Mouse (Mus musculus) adrenal gland, postnatal 25 days (tissue): ENCODE measurements around the gene Tbxas1. TPM values are rescaled to one million over a fixed set of nuclear protein-coding genes. Genes with fewer than 3 reads are reported as not detected.

Source experiments
- DNase-seq: peaks from one replicate; pipeline ENCODE4 v3.0.0; 2021; ENCODE audit warnings: mixed read lengths
- total RNA-seq: library from RNA; stranded (reverse); gene quantifications from 2 replicates; pipeline ENCODE4 v1.2.3, GENCODE M21; 2021

Tbxas1 gene
- total RNA-seq, 1 experiment from 2014 or later = 5.3 TPM

GRCm38 (mm10) chr6:38961427-38962033, 86.3 kb downstream of the Tbxas1 start:
- no peak for DNase-seq

DNA sequence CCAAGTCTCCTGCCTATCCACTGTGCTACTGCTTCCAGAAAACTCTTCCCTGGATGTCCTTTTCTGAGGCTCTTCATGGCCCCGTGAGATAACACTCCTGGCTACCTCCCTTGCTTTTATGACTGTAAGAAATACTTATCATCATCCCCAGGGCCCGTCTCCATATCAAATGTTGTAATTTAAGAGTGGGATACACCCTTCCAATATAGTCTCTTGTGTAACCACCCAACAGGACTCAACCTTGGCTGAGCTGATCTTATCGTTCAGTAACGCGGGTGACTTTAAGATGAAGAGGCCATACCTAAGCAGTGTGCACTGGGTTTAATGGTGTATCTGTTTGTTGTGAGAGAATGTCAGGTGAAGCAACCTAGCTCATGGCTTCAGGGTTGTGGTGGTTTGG, 91.6 kb downstream of the Tbxas1 start:
- no peak for DNase-seq

DNA sequence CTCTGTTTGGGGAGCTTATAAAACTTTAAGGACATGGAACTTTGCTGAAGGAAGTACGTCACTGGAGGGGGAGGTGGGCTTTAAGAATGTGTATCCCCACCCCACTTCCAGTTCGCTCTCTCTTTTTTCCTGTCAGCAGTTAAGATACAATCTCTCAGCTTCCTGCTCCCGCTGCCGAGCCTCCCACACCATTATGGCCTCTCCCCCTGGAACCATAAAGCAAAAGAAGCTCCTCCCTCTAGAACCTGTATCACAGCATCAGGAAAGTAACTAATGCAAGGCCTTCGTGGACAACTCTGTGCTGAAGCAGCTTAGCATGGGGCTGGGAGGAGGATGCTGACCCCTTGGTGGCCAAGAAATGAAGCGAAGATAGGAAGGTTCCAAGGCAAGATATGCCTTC, 92.1 kb downstream of the Tbxas1 start:
- DNase-seq = no peak

DNA sequence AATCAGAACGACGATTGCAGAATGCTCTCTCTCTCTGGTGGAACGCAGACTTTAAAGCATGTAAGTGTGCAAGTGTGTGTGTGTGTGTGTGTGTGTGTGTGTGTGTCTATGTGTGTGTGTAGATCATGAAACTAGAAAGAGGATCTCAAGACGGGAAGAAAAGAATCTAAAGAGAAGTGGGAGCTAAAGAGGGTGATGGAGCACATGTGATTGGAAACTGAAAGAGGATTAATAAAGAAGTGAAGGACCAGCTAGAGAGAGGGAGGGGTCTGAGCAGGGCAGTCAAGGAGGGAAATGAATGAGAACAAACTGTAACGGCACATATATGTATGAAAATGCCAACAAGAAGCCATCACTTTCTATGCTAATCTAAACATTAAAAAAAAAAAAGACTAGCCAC, 92.8 kb downstream of the Tbxas1 start:
- DNase-seq = no peak

DNA sequence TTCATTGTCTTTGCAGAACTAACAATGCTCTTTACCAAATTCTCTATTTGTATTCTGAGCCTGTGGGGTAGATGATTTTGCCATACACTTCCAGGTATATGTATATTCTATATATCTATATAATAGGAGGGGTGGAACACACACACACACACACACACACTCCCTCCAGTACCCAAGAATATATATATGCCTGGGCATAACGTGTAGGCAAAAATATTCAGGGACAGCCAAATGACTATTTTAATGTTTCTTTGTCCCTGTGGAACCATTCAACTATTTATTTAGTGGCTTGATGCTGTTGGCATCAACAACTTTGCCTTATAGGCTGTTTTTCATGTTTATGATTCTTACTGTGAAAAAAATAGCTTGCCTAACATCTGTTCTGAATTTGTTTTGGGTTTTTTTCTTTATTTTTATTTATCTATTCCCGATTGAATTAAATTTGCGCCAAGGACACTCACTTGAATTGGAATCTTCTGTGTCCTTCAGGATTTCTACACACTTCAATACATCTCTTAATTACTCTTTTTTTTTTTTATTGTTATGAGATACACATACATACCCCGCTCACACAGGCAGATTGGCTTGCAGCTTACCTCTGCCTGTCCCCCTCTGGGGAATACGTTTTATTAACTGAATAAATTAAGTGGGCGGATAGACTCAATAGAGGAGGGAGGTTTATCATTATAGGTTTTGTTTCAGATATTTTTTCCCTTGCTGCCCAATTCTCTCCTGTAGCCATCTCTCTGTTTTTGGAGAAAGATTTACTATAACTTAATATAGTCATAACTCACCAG, 94.9 kb downstream of the Tbxas1 start:
- no peak for DNase-seq

GRCm38 (mm10) chr6:38970759-38971158, 95.6 kb downstream of the Tbxas1 start:
- DNase-seq = no peak

- no peak for DNase-seq
Measured at GRCm38 (mm10) chr6:38972826-38973225, 97.6 kb downstream of the Tbxas1 start.

DNA sequence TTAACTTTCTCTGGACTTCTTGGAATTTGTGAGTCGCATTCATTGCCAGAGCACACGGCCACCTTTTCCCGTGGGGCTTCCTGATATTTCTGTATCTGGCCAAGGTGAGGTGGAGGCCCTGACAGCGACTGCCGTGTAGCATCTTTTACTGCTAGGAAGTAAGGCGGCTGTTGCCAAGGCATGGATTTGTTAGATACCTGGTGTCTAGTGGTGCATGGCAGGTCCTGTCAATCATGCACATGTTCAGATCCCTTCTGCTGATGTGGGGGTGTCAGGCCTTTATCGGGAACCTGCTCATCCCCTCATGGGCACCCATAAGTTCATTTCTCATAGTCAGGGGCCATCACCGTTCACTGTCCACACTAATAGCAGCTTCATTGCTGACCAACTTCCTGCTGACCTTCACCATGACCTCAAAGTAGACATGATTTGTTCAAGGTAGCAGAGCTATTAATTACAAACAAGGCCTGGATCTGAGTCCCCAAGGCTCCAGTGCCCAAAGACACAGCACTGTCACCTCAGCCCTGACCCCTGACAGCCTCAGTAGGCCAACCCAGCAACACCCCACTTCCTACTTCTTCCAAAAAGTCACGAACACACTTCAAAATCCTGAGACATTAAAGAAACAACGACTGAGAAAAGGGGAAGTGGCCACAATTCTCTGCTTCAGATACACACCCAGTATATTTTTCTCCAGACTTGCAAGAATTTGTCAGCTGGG, 98.4 kb downstream of the Tbxas1 start:
- peak; percentile 42 for DNase-seq

DNA sequence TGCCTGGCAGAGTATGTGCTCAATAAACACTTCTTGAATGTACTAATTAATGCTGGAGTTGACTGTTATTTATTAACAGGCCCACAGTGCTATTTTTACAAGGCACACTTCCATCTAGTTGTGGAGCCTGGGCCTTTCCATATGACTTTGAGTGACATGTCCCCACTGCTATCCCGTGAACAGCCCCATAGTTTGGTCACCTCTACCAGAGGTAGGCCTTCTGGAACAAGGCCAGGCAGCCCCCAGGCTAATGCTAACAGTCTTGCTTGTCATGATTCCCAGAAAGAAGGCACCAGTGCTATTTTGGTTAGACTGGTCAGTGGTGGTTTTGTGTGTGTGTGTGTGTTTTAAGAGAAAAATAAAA, 98.9 kb downstream of the Tbxas1 start:
- DNase-seq = no peak

GRCm38 (mm10) chr6:38974536-38975268, 99.5 kb downstream of the Tbxas1 start:
- DNase-seq = no peak

DNA sequence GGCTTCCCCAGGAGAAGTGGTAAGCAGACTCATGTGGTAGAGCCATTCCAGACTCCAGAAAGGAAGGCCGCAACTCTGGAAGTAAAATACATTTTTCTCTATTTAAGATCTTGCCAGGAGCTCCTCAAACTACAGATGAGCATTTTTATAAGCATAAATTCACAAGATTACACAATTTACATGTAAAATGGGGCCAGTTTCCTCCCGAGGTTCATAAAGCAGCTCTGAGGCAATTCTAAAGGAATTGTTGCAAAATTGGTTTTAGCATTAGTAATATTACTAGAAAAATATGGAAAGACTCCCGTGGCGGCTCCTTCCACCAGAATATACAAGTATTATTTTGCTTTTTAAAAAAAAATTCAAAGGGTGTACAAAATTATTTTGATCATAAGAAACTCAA, 100.7 kb downstream of the Tbxas1 start:
- no peak for DNase-seq

- no peak for DNase-seq
Measured at GRCm38 (mm10) chr6:38976355-38976754, 101.2 kb downstream of the Tbxas1 start.

DNA sequence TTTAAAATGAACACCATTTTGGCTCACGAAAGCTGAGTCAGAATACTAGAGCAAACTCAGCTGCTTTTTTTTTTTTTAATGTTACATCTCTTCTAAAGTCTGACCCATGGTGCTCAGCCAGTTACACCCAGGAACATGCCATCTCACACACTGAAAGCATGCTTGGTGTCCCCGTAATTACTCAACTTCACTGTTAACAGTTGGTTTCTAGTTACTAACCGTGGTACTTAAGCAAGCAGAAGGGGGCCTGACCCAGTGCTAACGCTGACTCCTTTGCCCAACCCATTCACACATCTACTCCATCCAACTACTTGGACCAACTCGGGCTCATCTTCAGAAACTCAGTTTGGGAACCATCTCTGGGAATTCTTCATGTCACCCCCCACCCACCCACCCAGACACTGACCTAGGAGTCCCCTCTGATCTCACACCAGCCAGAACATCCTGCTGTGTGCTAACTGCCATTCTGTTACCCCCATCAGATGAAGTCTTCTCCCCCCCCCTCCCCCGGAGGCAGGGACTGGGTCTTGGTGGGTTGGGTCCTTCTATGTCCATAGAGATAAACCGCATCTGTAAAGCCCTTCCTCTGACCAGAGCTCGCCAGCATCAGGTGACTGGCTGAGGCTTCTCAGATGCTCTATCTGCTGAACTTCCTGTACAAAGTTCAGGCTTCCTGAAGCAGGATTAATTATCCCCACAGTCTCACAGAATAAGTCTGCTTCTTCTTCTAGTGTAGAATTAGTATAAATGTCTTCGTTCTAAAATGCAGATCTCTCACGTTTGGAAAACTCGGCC, 105.9 kb downstream of the Tbxas1 start:
- no peak for DNase-seq

- no peak for DNase-seq
Measured at GRCm38 (mm10) chr6:38982071-38982470, 106.9 kb downstream of the Tbxas1 start.

DNA sequence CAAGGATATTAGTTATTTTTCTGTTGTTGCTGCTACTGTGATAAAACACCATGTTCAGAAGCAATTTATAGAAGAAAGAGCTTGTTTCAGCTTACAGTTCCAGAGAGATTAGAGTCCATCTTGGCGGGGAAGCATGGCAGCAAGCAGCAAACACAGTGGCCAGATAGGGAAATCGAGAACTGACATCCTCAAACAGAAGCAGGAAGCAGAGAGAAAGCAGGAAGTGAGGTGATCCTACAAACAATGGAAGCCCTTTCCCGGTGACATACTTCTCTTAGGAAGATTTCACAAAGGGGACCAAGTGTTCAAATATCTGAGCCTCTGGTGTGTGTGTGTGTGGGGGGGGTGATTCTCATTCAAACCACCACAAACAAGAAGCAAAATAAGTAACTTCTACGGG, 107.5 kb downstream of the Tbxas1 start:
- DNase-seq = no peak

DNA sequence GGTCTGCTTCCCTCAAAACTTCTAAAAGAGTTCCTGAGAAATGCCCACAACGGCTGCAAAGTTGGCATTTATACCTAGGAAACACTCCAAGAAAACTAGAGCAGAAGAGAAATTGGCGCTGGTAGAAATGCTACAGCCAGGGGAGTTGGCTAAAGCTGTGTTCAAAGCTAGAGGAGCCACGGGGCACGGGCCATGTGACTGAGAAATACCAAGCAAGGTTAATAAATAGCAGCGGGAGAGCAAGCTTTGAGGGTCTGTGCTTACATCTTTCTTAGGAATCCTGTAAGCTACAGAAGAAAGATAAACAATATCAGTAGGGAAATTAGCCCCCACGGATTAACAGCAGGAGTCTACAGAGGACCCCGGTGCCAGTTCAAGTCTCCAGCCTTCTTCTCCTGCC, 107.9 kb downstream of the Tbxas1 start:
- no peak for DNase-seq

DNA sequence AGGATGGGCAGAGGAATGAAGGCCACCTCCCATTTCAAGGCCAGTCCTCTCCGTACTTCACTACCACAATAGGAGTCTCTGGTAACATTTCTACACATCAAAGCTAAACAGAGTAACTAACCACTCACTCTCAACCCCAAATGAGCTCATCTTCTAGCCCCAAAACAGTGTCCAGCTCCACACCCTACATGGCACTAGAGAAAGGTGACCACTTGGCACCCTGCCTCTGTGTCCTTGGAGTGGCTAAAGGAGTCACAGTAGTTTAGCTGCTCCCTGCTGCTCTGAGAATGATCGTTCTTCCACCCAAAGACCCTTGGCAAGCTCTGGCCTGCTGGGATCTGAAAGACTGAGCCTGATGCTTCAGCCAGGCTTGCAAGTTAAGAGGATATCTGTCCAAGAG, 109.4 kb downstream of the Tbxas1 start:
- DNase-seq = peak; percentile 49

- DNase-seq = no peak
Measured at GRCm38 (mm10) chr6:38986641-38987040, 111.4 kb downstream of the Tbxas1 start.

GRCm38 (mm10) chr6:38992016-38992415, 116.8 kb downstream of the Tbxas1 start:
- peak; percentile 16 for DNase-seq

- no peak for DNase-seq
Measured at GRCm38 (mm10) chr6:38995774-38996173, 120.6 kb downstream of the Tbxas1 start.

- DNase-seq = no peak
Measured at GRCm38 (mm10) chr6:38997838-38998237, 122.6 kb downstream of the Tbxas1 start.

- DNase-seq = no peak
Measured at GRCm38 (mm10) chr6:39003126-39003525, 127.9 kb downstream of the Tbxas1 start.
